Mouse (Mus musculus): ENCODE data around the gene Agap3. TPM values are rescaled to one million over a fixed set of nuclear protein-coding genes. Genes with fewer than 3 reads are reported as not detected.
A peak's percentile ranks its signal among the peaks of the same experiment; 100 is the strongest.

Gene Agap3
- polyA plus RNA-seq, 1 experiment: 76.8 TPM

DNA sequence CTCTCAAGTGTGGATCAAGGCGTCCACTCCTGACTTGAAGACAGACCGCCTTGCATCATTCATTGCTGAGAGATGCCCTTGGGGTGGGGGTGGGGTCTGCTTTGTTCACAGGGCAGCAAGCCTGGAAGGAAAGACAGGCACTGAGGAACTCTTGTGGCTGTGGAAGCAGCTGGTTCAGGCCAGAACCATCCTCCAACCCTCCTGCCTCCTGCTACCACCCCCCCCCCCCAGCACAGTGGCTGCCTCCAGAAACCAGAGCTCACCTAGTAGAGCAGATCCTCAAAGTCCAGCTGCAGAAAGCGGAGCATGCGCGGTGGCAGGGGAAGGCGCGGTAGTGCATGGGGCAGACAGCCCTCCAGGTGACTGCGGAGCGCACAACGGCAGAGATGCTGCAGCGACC is 81.4 kb downstream of the Agap3 start:
- Histone ChIP-seq H3K4me1 (ENCODE audit: control insufficient read depth, insufficient read depth, low read length) (no peaks in the 10 kb centered on the region), H3K27me3 (ENCODE audit: control insufficient read depth, insufficient read depth, low read length, poor library complexity, severe bottlenecking) (0 out of 2 replicates have a peak, but pooled peaks cover under 1% of the 10 kb centered on the region), H3K9ac (ENCODE audit: low read depth, poor library complexity, severe bottlenecking) (peak overlapping the region; percentile 17), H3K9me3 (replicated peaks; ENCODE audit: control insufficient read depth, insufficient read depth, low read length, poor library complexity, severe bottlenecking) (no peaks in the 10 kb centered on the region), H3K27ac (ENCODE audit: insufficient read depth, low read length) (no peak overlapping the region), H3K36me3 (ENCODE audit: control insufficient read depth, insufficient read depth, low read length, poor library complexity, severe bottlenecking) (no peaks in the 10 kb centered on the region), H3K4me3 (ENCODE audit: low read depth, low read length) (peak overlapping the region; percentile 48)
- TF ChIP-seq POLR2A (IDR thresholded peaks at IDR 0.05; ENCODE audit: insufficient read depth, low read length) (no peak), EP300 (IDR thresholded peaks at IDR 0.05; ENCODE audit: insufficient read depth, low read depth, low read length) (no peak), CTCF (IDR thresholded peaks at IDR 0.05; ENCODE audit: low read depth, low read length) (no peak)

DNA sequence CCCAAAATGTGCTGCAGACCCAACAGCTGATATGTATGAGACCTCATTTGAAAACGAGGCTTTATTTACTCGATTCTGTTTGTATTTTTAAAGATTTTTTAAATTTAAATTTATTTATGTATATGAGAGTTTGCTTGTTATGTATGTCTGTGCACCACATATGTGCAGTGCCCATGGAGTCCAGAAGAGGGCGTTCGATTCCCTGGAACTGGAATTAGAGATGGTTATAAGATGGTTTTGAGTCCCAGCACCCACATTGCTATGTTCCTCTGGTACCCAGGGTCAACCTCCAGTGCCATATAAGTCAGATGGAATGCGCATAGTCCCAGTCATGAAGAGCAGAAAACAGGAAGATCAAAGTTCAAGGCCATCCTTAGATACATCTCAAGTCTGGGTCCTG is 82.3 kb downstream of the Agap3 start:
- H3K4me1 ChIP-seq (ENCODE audit: control insufficient read depth, insufficient read depth, low read length): no peaks in the 10 kb centered on the region
- H3K9ac ChIP-seq (ENCODE audit: low read depth, poor library complexity, severe bottlenecking): no peak overlapping the region
- no peaks in the 10 kb centered on the region for H3K9me3 ChIP-seq (replicated peaks; ENCODE audit: control insufficient read depth, insufficient read depth, low read length, poor library complexity, severe bottlenecking)
- H3K36me3 ChIP-seq (ENCODE audit: control insufficient read depth, insufficient read depth, low read length, poor library complexity, severe bottlenecking): no peaks in the 10 kb centered on the region
- TF ChIP-seq EP300 (IDR thresholded peaks at IDR 0.05; ENCODE audit: insufficient read depth, low read depth, low read length) (no peak), POLR2A (IDR thresholded peaks at IDR 0.05; ENCODE audit: insufficient read depth, low read length) (no peak), CTCF (IDR thresholded peaks at IDR 0.05; ENCODE audit: low read depth, low read length) (no peak)
- no peaks in the 10 kb centered on the region for H3K27me3 ChIP-seq (ENCODE audit: control insufficient read depth, insufficient read depth, low read length, poor library complexity, severe bottlenecking)
- no peak overlapping the region for H3K4me3 ChIP-seq (ENCODE audit: low read depth, low read length)
- no peak overlapping the region for H3K27ac ChIP-seq (ENCODE audit: insufficient read depth, low read length)

DNA sequence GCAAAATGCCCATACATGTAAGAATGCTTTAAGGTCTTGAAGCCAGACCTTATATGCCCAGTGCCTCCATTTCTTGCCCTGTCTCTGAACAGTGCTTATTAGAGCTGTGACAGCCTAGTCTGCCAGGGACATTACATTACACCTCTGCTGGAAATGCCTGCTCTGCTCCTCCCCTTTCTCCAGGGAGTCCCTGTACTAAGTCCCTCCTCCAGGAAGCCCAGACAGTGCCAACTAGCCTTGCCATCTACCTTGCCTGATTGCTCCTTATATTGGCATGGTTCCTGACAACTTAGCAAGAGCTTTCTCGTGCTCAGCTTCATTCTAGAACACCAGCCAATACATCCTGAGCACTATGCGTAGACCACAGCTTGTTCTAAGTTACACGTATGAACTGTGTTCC is 83.8 kb downstream of the Agap3 start:
- no peaks in the 10 kb centered on the region for H3K27me3 ChIP-seq (ENCODE audit: control insufficient read depth, insufficient read depth, low read length, poor library complexity, severe bottlenecking)
- H3K36me3 ChIP-seq (ENCODE audit: control insufficient read depth, insufficient read depth, low read length, poor library complexity, severe bottlenecking): no peaks in the 10 kb centered on the region
- no peaks in the 10 kb centered on the region for H3K4me1 ChIP-seq (ENCODE audit: control insufficient read depth, insufficient read depth, low read length)
- TF ChIP-seq CTCF (IDR thresholded peaks at IDR 0.05; ENCODE audit: low read depth, low read length) (no peak), EP300 (IDR thresholded peaks at IDR 0.05; ENCODE audit: insufficient read depth, low read depth, low read length) (no peak), POLR2A (IDR thresholded peaks at IDR 0.05; ENCODE audit: insufficient read depth, low read length) (no peak)
- no peak overlapping the region for H3K9ac ChIP-seq (ENCODE audit: low read depth, poor library complexity, severe bottlenecking)
- H3K4me3 ChIP-seq (ENCODE audit: low read depth, low read length): no peak overlapping the region
- H3K9me3 ChIP-seq (replicated peaks; ENCODE audit: control insufficient read depth, insufficient read depth, low read length, poor library complexity, severe bottlenecking): no peaks in the 10 kb centered on the region
- no peak overlapping the region for H3K27ac ChIP-seq (ENCODE audit: insufficient read depth, low read length)

DNA sequence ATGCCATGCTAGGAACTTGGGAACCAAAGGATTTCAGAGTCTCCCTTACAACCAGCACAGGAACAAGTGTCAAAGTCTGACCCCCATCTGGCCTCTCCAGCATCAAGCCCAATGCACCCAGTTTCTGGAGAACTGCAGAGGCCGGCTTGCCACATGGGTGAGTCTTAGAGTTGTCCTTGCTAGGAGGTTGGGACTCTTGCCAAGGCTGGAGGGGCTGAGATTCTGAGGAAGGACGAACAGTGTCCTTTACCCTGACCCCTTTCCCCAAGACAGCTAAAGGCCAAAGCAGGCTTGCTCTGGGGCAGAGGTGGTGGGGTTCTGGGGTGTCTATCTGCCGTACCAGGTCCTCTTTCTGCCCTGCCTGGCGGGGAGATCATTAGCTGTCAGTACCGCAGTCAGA is 84.5 kb downstream of the Agap3 start:
- H3K36me3 ChIP-seq (ENCODE audit: control insufficient read depth, insufficient read depth, low read length, poor library complexity, severe bottlenecking): no peaks in the 10 kb centered on the region
- H3K27me3 ChIP-seq (ENCODE audit: control insufficient read depth, insufficient read depth, low read length, poor library complexity, severe bottlenecking): no peaks in the 10 kb centered on the region
- no peak overlapping the region for H3K9ac ChIP-seq (ENCODE audit: low read depth, poor library complexity, severe bottlenecking)
- H3K27ac ChIP-seq (ENCODE audit: insufficient read depth, low read length): no peak overlapping the region
- no peak for TF ChIP-seq POLR2A (IDR thresholded peaks at IDR 0.05; ENCODE audit: insufficient read depth, low read length)
- no peak for TF ChIP-seq EP300 (IDR thresholded peaks at IDR 0.05; ENCODE audit: insufficient read depth, low read depth, low read length)
- TF ChIP-seq CTCF (IDR thresholded peaks at IDR 0.05; ENCODE audit: low read depth, low read length): no peak
- no peak overlapping the region for H3K4me3 ChIP-seq (ENCODE audit: low read depth, low read length)
- H3K9me3 ChIP-seq (replicated peaks; ENCODE audit: control insufficient read depth, insufficient read depth, low read length, poor library complexity, severe bottlenecking): no peaks in the 10 kb centered on the region
- no peaks in the 10 kb centered on the region for H3K4me1 ChIP-seq (ENCODE audit: control insufficient read depth, insufficient read depth, low read length)

DNA sequence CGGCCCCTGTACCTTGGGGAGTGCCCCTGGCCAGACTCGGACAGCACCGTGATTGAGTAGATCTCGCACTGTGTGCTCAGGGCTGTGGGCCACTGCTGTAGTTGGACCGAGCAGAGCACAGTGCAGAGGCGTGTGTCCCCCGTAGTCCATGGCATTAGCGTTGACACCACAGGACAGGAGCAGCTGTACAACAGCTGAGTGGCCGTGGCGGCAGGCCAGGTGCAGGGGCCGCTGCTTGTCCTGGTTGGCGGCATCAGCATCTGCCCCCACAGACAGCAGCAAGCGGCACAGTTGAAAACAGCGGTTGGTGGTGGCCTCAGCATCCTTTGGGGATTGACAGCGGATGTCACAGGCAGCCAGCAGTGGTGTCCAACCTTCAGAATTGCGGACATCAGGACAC is 85.6 kb downstream of the Agap3 start:
- Histone ChIP-seq H3K27me3 (ENCODE audit: control insufficient read depth, insufficient read depth, low read length, poor library complexity, severe bottlenecking) (no peaks in the 10 kb centered on the region), H3K4me3 (ENCODE audit: low read depth, low read length) (peak overlapping the region; percentile 14; the same call in 1 of the 2 replicates), H3K9me3 (replicated peaks; ENCODE audit: control insufficient read depth, insufficient read depth, low read length, poor library complexity, severe bottlenecking) (no peaks in the 10 kb centered on the region), H3K36me3 (ENCODE audit: control insufficient read depth, insufficient read depth, low read length, poor library complexity, severe bottlenecking) (no peaks in the 10 kb centered on the region), H3K9ac (ENCODE audit: low read depth, poor library complexity, severe bottlenecking) (no peak overlapping the region), H3K4me1 (ENCODE audit: control insufficient read depth, insufficient read depth, low read length) (no peaks in the 10 kb centered on the region), H3K27ac (ENCODE audit: insufficient read depth, low read length) (no peak overlapping the region)
- TF ChIP-seq EP300 (IDR thresholded peaks at IDR 0.05; ENCODE audit: insufficient read depth, low read depth, low read length): no peak
- TF ChIP-seq POLR2A (IDR thresholded peaks at IDR 0.05; ENCODE audit: insufficient read depth, low read length): no peak
- TF ChIP-seq CTCF (IDR thresholded peaks at IDR 0.05; ENCODE audit: low read depth, low read length): no peak

DNA sequence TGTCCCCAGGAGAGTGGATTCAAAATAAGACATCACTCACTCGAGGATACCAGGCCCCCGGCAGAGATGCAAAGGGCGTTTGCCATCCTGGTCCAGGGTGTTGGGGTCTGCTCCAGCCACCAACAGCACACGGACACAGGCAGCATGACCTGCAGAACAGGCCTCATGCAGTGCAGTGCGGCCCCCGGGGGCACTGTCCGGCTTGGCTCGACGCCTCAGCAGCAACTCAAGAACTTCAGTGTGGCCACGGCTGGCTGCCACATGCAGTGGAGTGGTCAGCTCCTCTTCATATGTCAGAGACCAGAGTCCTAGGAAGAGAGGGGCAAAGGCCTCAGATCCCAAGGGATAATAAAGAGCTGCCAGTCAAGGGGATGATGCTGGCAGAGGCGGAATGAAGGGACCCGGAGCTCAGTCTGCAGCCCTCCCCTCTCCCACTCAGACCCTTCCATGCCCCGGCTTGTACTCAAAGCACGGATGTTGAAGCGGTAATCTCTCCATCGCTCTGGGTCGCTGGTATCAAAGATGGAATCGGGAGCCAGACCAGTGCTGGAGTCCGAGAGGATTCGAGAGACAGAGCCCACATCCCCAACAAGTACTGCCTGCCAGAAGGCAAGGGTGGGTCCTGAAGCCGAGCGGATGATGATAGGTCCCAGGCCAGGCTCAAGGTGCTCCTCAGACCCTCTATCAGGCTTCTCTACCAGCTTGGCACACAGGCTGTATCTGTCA is 87.8 kb downstream of the Agap3 start:
- TF ChIP-seq CTCF (IDR thresholded peaks at IDR 0.05; ENCODE audit: low read depth, low read length) (no peak), POLR2A (IDR thresholded peaks at IDR 0.05; ENCODE audit: insufficient read depth, low read length) (no peak)
- H3K36me3 ChIP-seq (ENCODE audit: control insufficient read depth, insufficient read depth, low read length, poor library complexity, severe bottlenecking): no peaks in the 10 kb centered on the region
- no peak overlapping the region for H3K4me3 ChIP-seq (ENCODE audit: low read depth, low read length)
- no peak overlapping the region for H3K27ac ChIP-seq (ENCODE audit: insufficient read depth, low read length)
- H3K27me3 ChIP-seq (ENCODE audit: control insufficient read depth, insufficient read depth, low read length, poor library complexity, severe bottlenecking): no peaks in the 10 kb centered on the region
- H3K9me3 ChIP-seq (replicated peaks; ENCODE audit: control insufficient read depth, insufficient read depth, low read length, poor library complexity, severe bottlenecking): no peaks in the 10 kb centered on the region
- H3K9ac ChIP-seq (ENCODE audit: low read depth, poor library complexity, severe bottlenecking): no peak overlapping the region
- H3K4me1 ChIP-seq (ENCODE audit: control insufficient read depth, insufficient read depth, low read length): no peaks in the 10 kb centered on the region
